In genomic region chr12:112876332-112877072, GRCm38 (mm10) we compare ENCODE assay signal across 8 mouse cellular contexts. TPM values are rescaled to one million over a fixed set of nuclear protein-coding genes. Genes with fewer than 3 reads are reported as not detected.
DNase-seq lines count a peak whose midpoint lies in the region; ATAC-seq and TF ChIP-seq lines count a peak whose summit lies in the region.

No protein-coding gene starts in this region.

- no peak for TF ChIP-seq CTCF in kidney, adult 2 months (conservative IDR thresholded peaks at IDR 0.05; ENCODE audit: insufficient read depth, insufficient read length, low read depth, low read length)
- no peak for TF ChIP-seq CTCF in lung, adult 2 months (IDR thresholded peaks at IDR 0.05; ENCODE audit: insufficient read depth, low read length)

- H3K36me3 ChIP-seq in embryonic facial prominence, embryonic 12.5 days = no peaks in the 10 kb centered on the region
- H3K36me3 ChIP-seq in heart, embryonic 11.5 days (ENCODE audit: control insufficient read depth, insufficient read depth, low read length) = no peaks in the 10 kb centered on the region
- no peaks in the 10 kb centered on the region for H3K36me3 ChIP-seq in kidney, adult 2 months (ENCODE audit: control insufficient read depth, insufficient read depth, low read length)
- H3K36me3 ChIP-seq in neural tube, embryonic 15.5 days = no peaks in the 10 kb centered on the region

- peak; percentile 55 for DNase-seq in urinary bladder, adult 2 months (ENCODE audit: low spot score)
- no peak for DNase-seq in urinary bladder, postnatal 4 days (ENCODE audit: low spot score in 2 of 2)
- DNase-seq in kidney, adult 2 months = peak; percentile 90
- peak; percentile 73 for DNase-seq in lung, adult 2 months
- DNase-seq in layer of hippocampus, adult 18-20 months (ENCODE audit: low spot score in 2 of 2) = no peak

- ATAC-seq in embryonic facial prominence, embryonic 12.5 days (ENCODE audit: insufficient number of reproducible peaks, insufficient read depth, low FRiP score, low TSS enrichment) = no peak
- no peak; the same call in 1 of the 2 replicates for ATAC-seq in heart, embryonic 11.5 days (replicated peaks; ENCODE audit: insufficient number of reproducible peaks, low FRiP score, low TSS enrichment)
- no peak for ATAC-seq in neural tube, embryonic 15.5 days (ENCODE audit: low FRiP score)

- peak overlapping the region; percentile 79 for H3K4me2 ChIP-seq in embryonic facial prominence, embryonic 12.5 days (replicated peaks)
- H3K4me2 ChIP-seq in heart, embryonic 11.5 days = peak overlapping the region; percentile 78
- H3K4me2 ChIP-seq in neural tube, embryonic 15.5 days = peak overlapping the region; percentile 66

- peaks cover 75% of the 10 kb centered on the region for H3K27me3 ChIP-seq in embryonic facial prominence, embryonic 12.5 days
- peaks cover 78% of the 10 kb centered on the region for H3K27me3 ChIP-seq in heart, embryonic 11.5 days (ENCODE audit: control insufficient read depth, insufficient read depth, low read length)
- no peaks in the 10 kb centered on the region for H3K27me3 ChIP-seq in kidney, adult 2 months (replicated peaks; ENCODE audit: control insufficient read depth, insufficient read depth, low read length)
- H3K27me3 ChIP-seq in neural tube, embryonic 15.5 days (replicated peaks) = peaks cover 77% of the 10 kb centered on the region

- 0 out of 2 replicates have a peak overlapping the region, but pooled peaks have one; percentile 23 for H3K27ac ChIP-seq in embryonic facial prominence, embryonic 12.5 days
- no peak overlapping the region for H3K27ac ChIP-seq in heart, embryonic 11.5 days (ENCODE audit: low read depth, low read length)
- H3K27ac ChIP-seq in kidney, adult 2 months (ENCODE audit: insufficient read depth, low read depth, low read length) = no peak overlapping the region
- H3K27ac ChIP-seq in neural tube, embryonic 15.5 days (replicated peaks) = no peak overlapping the region

- H3K9ac ChIP-seq in embryonic facial prominence, embryonic 12.5 days = no peak overlapping the region
- no peak overlapping the region for H3K9ac ChIP-seq in heart, embryonic 11.5 days (ENCODE audit: low read depth, low read length)
- no peak overlapping the region for H3K9ac ChIP-seq in neural tube, embryonic 15.5 days (replicated peaks)

- WGBS in embryonic facial prominence, embryonic 12.5 days = 5% methylated on average over 28 of the region's 28 CpGs
- WGBS in heart, embryonic 11.5 days (ENCODE audit: insufficient replicate concordance) = 4% methylated on average over 28 of the region's 28 CpGs
- 8% methylated on average over 28 of the region's 28 CpGs for WGBS in kidney, adult 2 months
- WGBS in lung, adult 2 months = 9% methylated on average over 28 of the region's 28 CpGs
- 7% methylated on average over 28 of the region's 28 CpGs for WGBS in neural tube, embryonic 15.5 days

- TF ChIP-seq POLR2A in kidney, adult 2 months (IDR thresholded peaks at IDR 0.05; ENCODE audit: low read depth, low read length) = no peak
- TF ChIP-seq POLR2A in lung, adult 2 months (IDR thresholded peaks at IDR 0.05; ENCODE audit: borderline replicate concordance, extremely low read depth, low read depth, low read length) = peak; percentile 33; the same call in 1 of the 2 replicates

- no peaks in the 10 kb centered on the region for H3K9me3 ChIP-seq in embryonic facial prominence, embryonic 12.5 days
- no peaks in the 10 kb centered on the region for H3K9me3 ChIP-seq in heart, embryonic 11.5 days (replicated peaks; ENCODE audit: control insufficient read depth, low read length)
- no peaks in the 10 kb centered on the region for H3K9me3 ChIP-seq in neural tube, embryonic 15.5 days (replicated peaks)

- H3K4me1 ChIP-seq in embryonic facial prominence, embryonic 12.5 days = peaks cover 27% of the 10 kb centered on the region
- peaks cover 28% of the 10 kb centered on the region for H3K4me1 ChIP-seq in heart, embryonic 11.5 days (ENCODE audit: control insufficient read depth, insufficient read depth, low read length)
- H3K4me1 ChIP-seq in kidney, adult 2 months (ENCODE audit: control insufficient read depth, insufficient read depth, low read length) = peaks cover 8% of the 10 kb centered on the region; the same call in 1 of the 2 replicates
- H3K4me1 ChIP-seq in lung, adult 2 months (ENCODE audit: control insufficient read depth, insufficient read depth, low read length) = peaks cover 22% of the 10 kb centered on the region
- peaks cover 36% of the 10 kb centered on the region for H3K4me1 ChIP-seq in neural tube, embryonic 15.5 days

- H3K4me3 ChIP-seq in embryonic facial prominence, embryonic 12.5 days = peak overlapping the region; percentile 44; the same call in 1 of the 2 replicates
- peak overlapping the region; percentile 42 for H3K4me3 ChIP-seq in heart, embryonic 11.5 days (ENCODE audit: low read depth, low read length)
- 0 out of 2 replicates have a peak overlapping the region, but pooled peaks have one; percentile 1 for H3K4me3 ChIP-seq in kidney, adult 2 months (ENCODE audit: insufficient read depth, low read depth, low read length)
- H3K4me3 ChIP-seq in lung, adult 2 months (replicated peaks; ENCODE audit: extremely low read depth, low read depth, low read length) = peak overlapping the region; percentile 21
- 0 out of 2 replicates have a peak overlapping the region, but pooled peaks have one; percentile 1 for H3K4me3 ChIP-seq in neural tube, embryonic 15.5 days (replicated peaks)

RNA-seq across cellular contexts. Expression of gene Gpr132, which starts 8.5 kb away (rescaled TPM):
- polyA plus RNA-seq in urinary bladder, adult 2 months (2012; rRNA removed) = 3.4 and 4.1 TPM in 2 replicates
- polyA plus RNA-seq in embryonic facial prominence, embryonic 12.5 days (2016; fragmentation: Nextera tagmentation; extraction: Ambion mirVana) = 0.23 TPM in 1 of 2 replicates, not detected in the other
- 0.19 TPM in 1 of 2 replicates, not detected in the other for polyA plus RNA-seq in heart, embryonic 11.5 days (2014; fragmentation: Nextera tagmentation; extraction: Ambion mirVana)
- polyA plus RNA-seq in kidney, adult 2 months (2012; rRNA removed) = 1.7 and 4.6 TPM in 2 replicates
- polyA plus RNA-seq in lung, adult 2 months (2012; rRNA removed) = 9.2 and 12.9 TPM in 2 replicates
- polyA plus RNA-seq in neural tube, embryonic 15.5 days (2015; fragmentation: Nextera tagmentation; extraction: Ambion mirVana) = 0.08 and 2.8 TPM in 2 replicates
- not detected for total RNA-seq in layer of hippocampus, adult 18-20 months (2021)

RNA-seq across cellular contexts. Expression of gene Cdca4, which starts 47.3 kb away (rescaled TPM):
- 17.0 and 22.2 TPM in 2 replicates for polyA plus RNA-seq in urinary bladder, adult 2 months (2012; rRNA removed)
- polyA plus RNA-seq in embryonic facial prominence, embryonic 12.5 days (2016; fragmentation: Nextera tagmentation; extraction: Ambion mirVana) = 144 and 147 TPM in 2 replicates
- 61.5 and 62.8 TPM in 2 replicates for polyA plus RNA-seq in heart, embryonic 11.5 days (2014; fragmentation: Nextera tagmentation; extraction: Ambion mirVana)
- 10.3 and 10.6 TPM in 2 replicates for polyA plus RNA-seq in kidney, adult 2 months (2012; rRNA removed)
- polyA plus RNA-seq in lung, adult 2 months (2012; rRNA removed) = 17.0 and 21.4 TPM in 2 replicates
- 30.3 and 48.6 TPM in 2 replicates for polyA plus RNA-seq in neural tube, embryonic 15.5 days (2015; fragmentation: Nextera tagmentation; extraction: Ambion mirVana)
- 10 to 100 TPM in 1 of 2 experiments, 1 to 10 TPM in 1; 7.4 to 10.0 TPM for total RNA-seq in layer of hippocampus, adult 18-20 months (2021)

RNA-seq across cellular contexts. Expression of gene Jag2, which starts 53.1 kb away (rescaled TPM):
- polyA plus RNA-seq in urinary bladder, adult 2 months (2012; rRNA removed) = 42.7 and 62.7 TPM in 2 replicates
- polyA plus RNA-seq in embryonic facial prominence, embryonic 12.5 days (2016; fragmentation: Nextera tagmentation; extraction: Ambion mirVana) = 7.9 and 8.8 TPM in 2 replicates
- 1.5 and 2.2 TPM in 2 replicates for polyA plus RNA-seq in heart, embryonic 11.5 days (2014; fragmentation: Nextera tagmentation; extraction: Ambion mirVana)
- 10.1 and 10.6 TPM in 2 replicates for polyA plus RNA-seq in kidney, adult 2 months (2012; rRNA removed)
- polyA plus RNA-seq in lung, adult 2 months (2012; rRNA removed) = 54.0 and 62.8 TPM in 2 replicates
- polyA plus RNA-seq in neural tube, embryonic 15.5 days (2015; fragmentation: Nextera tagmentation; extraction: Ambion mirVana) = 13.6 and 14.8 TPM in 2 replicates
- 10 to 100 TPM; 42.6 to 44.2 TPM for total RNA-seq in layer of hippocampus, adult 18-20 months (2021)

Comparison
In these comparisons a context has a peak if more than half of its experiments do, and no peak if none do; other contexts are left out.
1. DNase-seq: peak in urinary bladder, adult 2 months (single experiment), kidney, adult 2 months (single experiment) and lung, adult 2 months (single experiment); none in urinary bladder, postnatal 4 days (0 of 2) and layer of hippocampus, adult 18-20 months (0 of 2).
2. Peak in every context shown above with its lines, with median percentiles within 50 percentile points of each other: H3K4me2 ChIP-seq and H3K4me3 ChIP-seq.